Comparison of ENCODE assay signal across 8 mouse cellular contexts in genomic region chr13:41605099-41606010, GRCm38 (mm10). TPM values are rescaled to one million over a fixed set of nuclear protein-coding genes. Genes with fewer than 3 reads are reported as not detected.
DNase-seq lines count a peak whose midpoint lies in the region; ATAC-seq and TF ChIP-seq lines count a peak whose summit lies in the region.

TSS of gene Tmem170b (plus strand) at chr13:41605907.

- DNase-seq in brain, embryonic 14.5 days (ENCODE audit: low read depth): peak; percentile 99
- DNase-seq in liver, adult 2 months (ENCODE audit: extremely low read depth, low read depth, low spot score): peak; percentile 89
- peak; percentile 97 for DNase-seq in splenic B cell, adult 2 months (ENCODE audit: low read depth, low spot score)

- H3K27me3 ChIP-seq in C2C12 (ENCODE audit: control insufficient read depth, insufficient read depth, insufficient read length): no peaks in the 10 kb centered on the region
- H3K27me3 ChIP-seq in erythroblast, embryonic 14.5 days (ENCODE audit: control insufficient read depth): no peaks in the 10 kb centered on the region
- no peaks in the 10 kb centered on the region for H3K27me3 ChIP-seq in heart, embryonic 11.5 days (ENCODE audit: control insufficient read depth, insufficient read depth, low read length)
- H3K27me3 ChIP-seq in kidney, embryonic 16.5 days (ENCODE audit: insufficient read depth, low read length): no peaks in the 10 kb centered on the region
- no peaks in the 10 kb centered on the region for H3K27me3 ChIP-seq in liver, adult 2 months (ENCODE audit: control insufficient read depth, insufficient read depth, low read length)
- no peaks in the 10 kb centered on the region for H3K27me3 ChIP-seq in myocyte (ENCODE audit: control insufficient read depth, insufficient read depth, insufficient read length)
- H3K27me3 ChIP-seq in splenic B cell, adult 2 months (ENCODE audit: control insufficient read depth, insufficient read depth, low read length, poor library complexity, severe bottlenecking): no peaks in the 10 kb centered on the region

- peak within 1 kb of the TSS; percentile 76 for H3K4me2 ChIP-seq in heart, embryonic 11.5 days
- peak within 1 kb of the TSS; percentile 82 for H3K4me2 ChIP-seq in kidney, embryonic 16.5 days (replicated peaks; ENCODE audit: low read depth, low read length)
- peak within 1 kb of the TSS; percentile 99 for H3K4me2 ChIP-seq in myocyte (ENCODE audit: low read depth)

- H3K79me3 ChIP-seq in C2C12 (ENCODE audit: low read depth): no peaks in the 10 kb centered on the region

- peak; percentile 98 for TF ChIP-seq POLR2A in brain, embryonic 14.5 days (IDR thresholded peaks at IDR 0.05; ENCODE audit: borderline replicate concordance, extremely low read depth, insufficient read depth, insufficient read length, poor library complexity, severe bottlenecking)
- peak; percentile 73 for TF ChIP-seq POLR2A in liver, adult 2 months (IDR thresholded peaks at IDR 0.05; ENCODE audit: extremely low read depth, insufficient read depth, low read length)
- peak; percentile 88 for TF ChIP-seq POLR2A in myocyte (IDR thresholded peaks at IDR 0.05; ENCODE audit: insufficient read length, low read depth)

- peak within 1 kb of the TSS; percentile 91 for H3K27ac ChIP-seq in heart, embryonic 11.5 days (ENCODE audit: low read depth, low read length)
- H3K27ac ChIP-seq in kidney, embryonic 16.5 days (ENCODE audit: low read length): peak within 1 kb of the TSS; percentile 91
- peak within 1 kb of the TSS; percentile 98 for H3K27ac ChIP-seq in liver, adult 2 months (replicated peaks; ENCODE audit: insufficient read depth, low read depth, low read length)

- H3K9ac ChIP-seq in heart, embryonic 11.5 days (ENCODE audit: low read depth, low read length): peak within 1 kb of the TSS; percentile 95
- H3K9ac ChIP-seq in kidney, embryonic 16.5 days (replicated peaks; ENCODE audit: low read length): peak within 1 kb of the TSS; percentile 95
- peak within 1 kb of the TSS; percentile 98 for H3K9ac ChIP-seq in liver, adult 2 months (ENCODE audit: low read depth, low read length)

- peak; percentile 100 for ATAC-seq in heart, embryonic 11.5 days (replicated peaks; ENCODE audit: insufficient number of reproducible peaks, low FRiP score, low TSS enrichment)
- peak; percentile 99 for ATAC-seq in kidney, embryonic 16.5 days (ENCODE audit: low FRiP score, low TSS enrichment)

- no peaks in the 10 kb centered on the region for H3K9me3 ChIP-seq in erythroblast, embryonic 14.5 days (ENCODE audit: control insufficient read depth, low read length)
- H3K9me3 ChIP-seq in heart, embryonic 11.5 days (replicated peaks; ENCODE audit: control insufficient read depth, low read length): no peaks in the 10 kb centered on the region
- H3K9me3 ChIP-seq in kidney, embryonic 16.5 days (ENCODE audit: low read length): no peaks in the 10 kb centered on the region

- no peaks in the 10 kb centered on the region for H3K79me2 ChIP-seq in C2C12 (ENCODE audit: control insufficient read depth, insufficient read depth)
- H3K79me2 ChIP-seq in liver, adult 2 months (ENCODE audit: control insufficient read depth, insufficient read depth, low read length): peaks cover 8% of the 10 kb centered on the region
- H3K79me2 ChIP-seq in myocyte (ENCODE audit: control insufficient read depth, insufficient read depth): peaks cover 15% of the 10 kb centered on the region

- peaks cover 36% of the 10 kb centered on the region for H3K4me1 ChIP-seq in erythroblast, embryonic 14.5 days (ENCODE audit: control insufficient read depth)
- peaks cover 3% of the 10 kb centered on the region for H3K4me1 ChIP-seq in heart, embryonic 11.5 days (ENCODE audit: control insufficient read depth, insufficient read depth, low read length)
- H3K4me1 ChIP-seq in kidney, embryonic 16.5 days (ENCODE audit: insufficient read depth, low read length): peaks cover 12% of the 10 kb centered on the region
- peaks cover 3% of the 10 kb centered on the region; the same call in 1 of the 2 replicates for H3K4me1 ChIP-seq in liver, adult 2 months (ENCODE audit: control insufficient read depth, insufficient read depth, low read length)

- WGBS in heart, embryonic 11.5 days (ENCODE audit: insufficient replicate concordance): under 1% methylated on average over 69 of the region's 87 CpGs
- under 1% methylated on average over 57 of the region's 87 CpGs for WGBS in kidney, embryonic 16.5 days
- WGBS in liver, adult 2 months: under 1% methylated on average over 87 of the region's 87 CpGs

- H3K4me3 ChIP-seq in C2C12 (ENCODE audit: insufficient read depth, poor library complexity, severe bottlenecking) (peak within 1 kb of the TSS; percentile 78), myocyte (peak within 1 kb of the TSS; percentile 38)
- H3K4me3 ChIP-seq in erythroblast, embryonic 14.5 days (replicated peaks): peak within 1 kb of the TSS; percentile 94
- H3K4me3 ChIP-seq in heart, embryonic 11.5 days (ENCODE audit: low read depth, low read length): peak within 1 kb of the TSS; percentile 91
- peak within 1 kb of the TSS; percentile 88 for H3K4me3 ChIP-seq in kidney, embryonic 16.5 days (ENCODE audit: low read length)
- H3K4me3 ChIP-seq in liver, adult 2 months (ENCODE audit: insufficient read depth, low read depth, low read length): peak within 1 kb of the TSS; percentile 98

- H3ac ChIP-seq in C2C12 (ENCODE audit: control insufficient read depth, insufficient read length, low read depth) (peak within 1 kb of the TSS; percentile 68), myocyte (ENCODE audit: control insufficient read depth, insufficient read length) (peak within 1 kb of the TSS; percentile 75)

- no peaks in the 10 kb centered on the region for H3K36me3 ChIP-seq in C2C12 (ENCODE audit: control insufficient read depth, insufficient read depth)
- no peaks in the 10 kb centered on the region for H3K36me3 ChIP-seq in erythroblast, embryonic 14.5 days (ENCODE audit: control insufficient read depth)
- H3K36me3 ChIP-seq in heart, embryonic 11.5 days (ENCODE audit: control insufficient read depth, insufficient read depth, low read length): no peaks in the 10 kb centered on the region
- H3K36me3 ChIP-seq in kidney, embryonic 16.5 days (ENCODE audit: insufficient read depth, low read length): no peaks in the 10 kb centered on the region
- no peaks in the 10 kb centered on the region for H3K36me3 ChIP-seq in liver, adult 2 months (ENCODE audit: control insufficient read depth, insufficient read depth, low read length)
- H3K36me3 ChIP-seq in myocyte (ENCODE audit: control insufficient read depth, insufficient read depth): no peaks in the 10 kb centered on the region
- no peaks in the 10 kb centered on the region for H3K36me3 ChIP-seq in splenic B cell, adult 2 months (ENCODE audit: control insufficient read depth, insufficient read depth, low read length, poor library complexity, severe bottlenecking)

- no peak for TF ChIP-seq CTCF in C2C12 (IDR thresholded peaks at IDR 0.05; ENCODE audit: control insufficient read depth, insufficient read depth, insufficient read length)
- no peak for TF ChIP-seq CTCF in brain, embryonic 14.5 days (IDR thresholded peaks at IDR 0.05; ENCODE audit: borderline replicate concordance, extremely low read depth, insufficient read depth, insufficient read length)
- no peak for TF ChIP-seq CTCF in liver, adult 2 months (IDR thresholded peaks at IDR 0.05; ENCODE audit: low read depth, low read length)

TF ChIP-seq in C2C12, 6 proteins besides CTCF, POLR2A, EP300 and RAD21:
- no peak for TF ChIP-seq MYOG (IDR thresholded peaks at IDR 0.05; ENCODE audit: control insufficient read depth, extremely low read depth, insufficient read length)
- peak; percentile 14 for TF ChIP-seq MAX (IDR thresholded peaks at IDR 0.05)
- TF ChIP-seq USF1 (IDR thresholded peaks at IDR 0.05; ENCODE audit: low read depth): no peak
- no peak for TF ChIP-seq FOSL1 (IDR thresholded peaks at IDR 0.05; ENCODE audit: insufficient read depth, low read length, poor library complexity, severe bottlenecking)
- no peak for TF ChIP-seq CEBPB (IDR thresholded peaks at IDR 0.05; ENCODE audit: low read depth)
- no peak for TF ChIP-seq MYOD1 (IDR thresholded peaks at IDR 0.05; ENCODE audit: control insufficient read depth, insufficient read length, low read depth)

TF ChIP-seq in myocyte, 11 proteins besides CTCF, POLR2A, EP300 and RAD21:
- TF ChIP-seq CEBPB (IDR thresholded peaks at IDR 0.05; ENCODE audit: insufficient read depth, poor library complexity, severe bottlenecking) (no peak), MAX (IDR thresholded peaks at IDR 0.05; ENCODE audit: low read depth) (no peak), USF1 (IDR thresholded peaks at IDR 0.05; ENCODE audit: low read depth) (no peak), TCF3 (IDR thresholded peaks at IDR 0.05; ENCODE audit: insufficient read length, low read depth) (no peak), SRF (IDR thresholded peaks at IDR 0.05; ENCODE audit: control insufficient read depth, insufficient read length, low read depth) (peak; percentile 25), POLR2AphosphoS2 (IDR thresholded peaks at IDR 0.05; ENCODE audit: insufficient read length, low read depth) (peak; percentile 61), MYOG (IDR thresholded peaks at IDR 0.05; ENCODE audit: control insufficient read depth in 1 of 3, insufficient read depth in 1 of 3, insufficient read length in 2 of 3, low read depth in 2 of 3) (peak in 2 of 3 experiments; percentile 14 to 65), REST (IDR thresholded peaks at IDR 0.05; ENCODE audit: insufficient read depth, insufficient read length) (no peak), MYOD1 (IDR thresholded peaks at IDR 0.05; ENCODE audit: control insufficient read depth in 1 of 3, insufficient read length in 2 of 3, low read depth in 2 of 3) (peak in 2 of 3 experiments; percentile 56 to 83), E2F4 (IDR thresholded peaks at IDR 0.05; ENCODE audit: insufficient read depth) (no peak), TCF12 (IDR thresholded peaks at IDR 0.05; ENCODE audit: insufficient read depth, poor library complexity, severe bottlenecking) (no peak)
TF ChIP-seq in myocyte: peak in this region for 4.

RNA-seq across cellular contexts. Expression of gene Tmem170b, which starts in this region (rescaled TPM):
- polyA plus RNA-seq in C2C12 (2012; fragmentation: generic; extraction: Trizol) (0.73 TPM), myocyte (2012; fragmentation: generic; extraction: Trizol) (1.1 TPM)
- polyA plus RNA-seq in brain, embryonic 14.5 days (2012; rRNA removed): 10.8 and 20.4 TPM in 2 replicates
- polyA plus RNA-seq in erythroblast, embryonic 14.5 days (2012): 0.02 and 0.10 TPM in 2 replicates
- 17.6 and 20.3 TPM in 2 replicates for polyA plus RNA-seq in heart, embryonic 11.5 days (2014; fragmentation: Nextera tagmentation; extraction: Ambion mirVana)
- 9.0 and 10.2 TPM in 2 replicates for polyA plus RNA-seq in kidney, embryonic 16.5 days (2015; fragmentation: Nextera tagmentation; extraction: Ambion mirVana)
- total RNA-seq in liver, adult 2 months (2014; rRNA removed): 9.5 and 11.4 TPM in 2 replicates
- 4.4 and 5.6 TPM in 2 replicates for polyA plus RNA-seq in liver, adult 2 months (2012; rRNA removed)

Comparison
In these comparisons a context has a peak if more than half of its experiments do, and no peak if none do; other contexts are left out.
1. Peak in every context shown above with its lines: DNase-seq, ATAC-seq, H3K4me3 ChIP-seq and H3K27ac ChIP-seq.
2. H3K4me3 ChIP-seq: peak in every context shown above with its lines; median percentile 98 in liver, adult 2 months; 94 in erythroblast, embryonic 14.5 days; 91 in heart, embryonic 11.5 days; 88 in kidney, embryonic 16.5 days; 78 in C2C12; 38 in myocyte.